Comparison of ENCODE assay signal across 8 mouse cellular contexts in genomic region chr14:74852965-74853758, GRCm38 (mm10).
DNase-seq lines count a peak whose midpoint lies in the region; ATAC-seq lines count a peak whose summit lies in the region.

No protein-coding gene starts in this region.

- peak; percentile 10 for DNase-seq in gastrocnemius, adult 18-20 months (ENCODE audit: low spot score)
- no peak for DNase-seq in gastrocnemius, adult 8-10 months (ENCODE audit: low spot score in 2 of 2)
- peak; percentile 43 to 64 for DNase-seq in kidney, postnatal 25 days
- no peak for DNase-seq in cerebellum, adult 8-10 months

- H3K27me3 ChIP-seq in embryonic facial prominence, embryonic 12.5 days, result no peaks in the 10 kb centered on the region
- H3K27me3 ChIP-seq in heart, embryonic 12.5 days (replicated peaks), result no peaks in the 10 kb centered on the region
- H3K27me3 ChIP-seq in neural tube, embryonic 13.5 days, result no peaks in the 10 kb centered on the region

- peaks cover 24% of the 10 kb centered on the region for H3K4me1 ChIP-seq in embryonic facial prominence, embryonic 12.5 days
- peaks cover 48% of the 10 kb centered on the region for H3K4me1 ChIP-seq in heart, embryonic 12.5 days (replicated peaks)
- peaks cover 32% of the 10 kb centered on the region for H3K4me1 ChIP-seq in neural tube, embryonic 13.5 days (replicated peaks)

- no peak for ATAC-seq in embryonic facial prominence, embryonic 12.5 days (ENCODE audit: insufficient number of reproducible peaks, insufficient read depth, low FRiP score, low TSS enrichment)
- ATAC-seq in heart, embryonic 12.5 days (ENCODE audit: insufficient number of reproducible peaks, low FRiP score), result 0 out of 2 replicates have a peak, but pooled peaks have one; percentile 52
- ATAC-seq in neural tube, embryonic 13.5 days (ENCODE audit: low read depth), result no peak
- ATAC-seq in megakaryocyte, adult 5-6 weeks (ENCODE audit: poor library complexity, severe bottlenecking), result no peak

- 49% methylated on average over 16 of the region's 16 CpGs for WGBS in embryonic facial prominence, embryonic 12.5 days
- WGBS in heart, embryonic 12.5 days, result 37% methylated on average over 16 of the region's 16 CpGs
- WGBS in neural tube, embryonic 13.5 days, result 35% methylated on average over 16 of the region's 16 CpGs

- H3K4me2 ChIP-seq in embryonic facial prominence, embryonic 12.5 days (replicated peaks), result no peak overlapping the region; the same call in 1 of the 2 replicates
- peak overlapping the region; percentile 44 for H3K4me2 ChIP-seq in heart, embryonic 12.5 days
- H3K4me2 ChIP-seq in neural tube, embryonic 13.5 days, result 0 out of 2 replicates have a peak overlapping the region, but pooled peaks have one; percentile 6

- peaks cover 3% of the 10 kb centered on the region; the same call in 1 of the 2 replicates for H3K36me3 ChIP-seq in embryonic facial prominence, embryonic 12.5 days
- H3K36me3 ChIP-seq in heart, embryonic 12.5 days, result peaks cover 25% of the 10 kb centered on the region
- H3K36me3 ChIP-seq in neural tube, embryonic 13.5 days, result peaks cover 8% of the 10 kb centered on the region

- no peaks in the 10 kb centered on the region for H3K9me3 ChIP-seq in embryonic facial prominence, embryonic 12.5 days
- H3K9me3 ChIP-seq in heart, embryonic 12.5 days (replicated peaks), result no peaks in the 10 kb centered on the region
- no peaks in the 10 kb centered on the region for H3K9me3 ChIP-seq in neural tube, embryonic 13.5 days

- H3K27ac ChIP-seq in embryonic facial prominence, embryonic 12.5 days, result peak overlapping the region; percentile 66
- H3K27ac ChIP-seq in heart, embryonic 12.5 days (ENCODE audit: poor library complexity, severe bottlenecking), result peak overlapping the region; percentile 82
- peak overlapping the region; percentile 70 for H3K27ac ChIP-seq in neural tube, embryonic 13.5 days (replicated peaks)

- no peak overlapping the region for H3K9ac ChIP-seq in embryonic facial prominence, embryonic 12.5 days
- peak overlapping the region; percentile 47; the same call in 1 of the 2 replicates for H3K9ac ChIP-seq in heart, embryonic 12.5 days
- peak overlapping the region; percentile 43; the same call in 1 of the 2 replicates for H3K9ac ChIP-seq in neural tube, embryonic 13.5 days

- no peak overlapping the region for H3K4me3 ChIP-seq in embryonic facial prominence, embryonic 12.5 days
- H3K4me3 ChIP-seq in heart, embryonic 12.5 days, result no peak overlapping the region
- no peak overlapping the region for H3K4me3 ChIP-seq in neural tube, embryonic 13.5 days

Comparison
In these comparisons a context has a peak if more than half of its experiments do, and no peak if none do; other contexts are left out.
1. DNase-seq: peak in gastrocnemius, adult 18-20 months (single experiment) and kidney, postnatal 25 days (2 of 2); none in gastrocnemius, adult 8-10 months (0 of 2) and cerebellum, adult 8-10 months (single experiment).
2. Peak in every context shown above with its lines, with median percentiles within 50 percentile points of each other: H3K27ac ChIP-seq.